Mouse (Mus musculus) spleen, adult 2 months (tissue): ENCODE results near the gene Smox. TPM values are rescaled to one million over a fixed set of nuclear protein-coding genes. Genes with fewer than 3 reads are reported as not detected.
A peak's percentile ranks its signal among the peaks of the same experiment; 100 is the strongest.

Experiments
- DNase-seq, 2 experiments: peaks; one replicate each; pipeline versions ENCODE4 v3.0.0 to v3.0.0-alpha.2; 2012 to 2021; ENCODE audit warnings: low spot score in 2 of 2, low read depth in 1 of 2
- H3K27ac ChIP-seq: fragments of 200-500 bp; 2 replicates; pipeline ENCODE4 v1.5.1; 2012; ENCODE audit warnings: low read length, inconsistent platforms; ENCODE audit not compliant: insufficient read depth
- H3K27me3 ChIP-seq: fragments of 200-500 bp; 2 replicates; pipeline ENCODE4 v1.6.1; 2012; ENCODE audit warnings: mild to moderate bottlenecking, moderate library complexity, low read length, inconsistent platforms; ENCODE audit not compliant: control insufficient read depth, insufficient read depth
- H3K36me3 ChIP-seq: fragments of 200-500 bp; 2 replicates; pipeline ENCODE4 v1.6.1; 2012; ENCODE audit warnings: mild to moderate bottlenecking, low read length, inconsistent platforms; ENCODE audit not compliant: control insufficient read depth, insufficient read depth
- H3K4me1 ChIP-seq: fragments of 200-500 bp; 2 replicates; pipeline ENCODE4 v1.6.1; 2011; ENCODE audit warnings: inconsistent platforms; ENCODE audit not compliant: control insufficient read depth, insufficient read depth, insufficient read length
- H3K4me3 ChIP-seq: fragments of 200-500 bp; 2 replicates; pipeline ENCODE4 v1.5.1; 2011; ENCODE audit warnings: mild to moderate bottlenecking, inconsistent platforms; ENCODE audit not compliant: insufficient read depth, insufficient read length; ENCODE audit errors: extremely low read depth
- CTCF ChIP-seq: fragments of 200-500 bp; IDR thresholded peaks from 2 replicates; pipeline ENCODE4 v1.5.1; 2011; ENCODE audit warnings: mild to moderate bottlenecking, inconsistent platforms; ENCODE audit not compliant: insufficient read depth, insufficient read length, insufficient replicate concordance; ENCODE audit errors: extremely low read depth
- POLR2A ChIP-seq: fragments of 200-500 bp; IDR thresholded peaks from 2 replicates; pipeline ENCODE4 v1.6.1; 2011; ENCODE audit warnings: low read depth, low read length, inconsistent platforms
- WGBS: fragments of 180-500 bp; shearing (Covaris S2); methylation state at CpG from one replicate; pipeline ENCODE4 v1.1.7; 2018; 5-methylcytosine and 5-hydroxymethylcytosine counted together
- polyA plus RNA-seq: library from polyadenylated mRNA; depleted of rRNA; stranded (reverse); fragments of >200 nt; gene quantifications from 2 replicates; pipeline ENCODE4 v1.2.3, GENCODE M21; 2012

Gene Smox
- polyA plus RNA-seq, 1 experiment, result 91.7 TPM

- 84% methylated on average over 7 of the region's 7 CpGs for WGBS
- no peak for DNase-seq
- Histone ChIP-seq H3K4me3 (no peak overlapping the region), H3K4me1 (no peaks in the 10 kb centered on the region), H3K27me3 (no peaks in the 10 kb centered on the region), H3K27ac (no peak overlapping the region), H3K36me3 (no peaks in the 10 kb centered on the region)
- no peak for TF ChIP-seq POLR2A
- no peak for TF ChIP-seq CTCF
Measured at GRCm38 (mm10) chr2:131538341-131538740, 47.0 kb downstream of the Smox start.

GRCm38 (mm10) chr2:131539780-131540179 is 48.5 kb downstream of the Smox start:
- no peak for TF ChIP-seq POLR2A
- TF ChIP-seq CTCF, result no peak
- Histone ChIP-seq H3K27ac (no peak overlapping the region), H3K36me3 (no peaks in the 10 kb centered on the region), H3K4me3 (no peak overlapping the region), H3K27me3 (no peaks in the 10 kb centered on the region), H3K4me1 (no peaks in the 10 kb centered on the region)
- 76% methylated on average over 6 of the region's 6 CpGs for WGBS
- DNase-seq, result no peak

DNA sequence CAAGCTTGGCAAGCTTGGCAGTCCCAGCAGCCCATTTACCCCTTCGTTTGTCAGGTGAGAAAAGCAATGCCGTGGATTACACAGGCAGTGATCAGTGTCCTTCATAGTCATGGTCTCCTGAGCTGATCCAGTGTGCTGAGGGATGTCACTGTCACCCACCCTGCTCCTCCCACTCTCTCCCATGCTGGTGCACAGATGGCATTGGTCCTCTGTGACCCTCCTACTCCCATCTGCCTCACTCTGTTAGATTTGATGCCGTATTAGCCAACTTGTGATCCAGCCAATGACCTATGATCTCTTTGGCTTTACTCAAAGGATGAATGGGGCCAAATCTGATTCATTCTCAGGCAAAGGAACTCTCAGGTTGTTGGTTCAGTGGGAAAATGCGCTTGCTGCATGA is 50.4 kb downstream of the Smox start:
- WGBS, result 90% methylated on average over 4 of the region's 4 CpGs
- Histone ChIP-seq H3K36me3 (no peaks in the 10 kb centered on the region), H3K27me3 (peaks cover 4% of the 10 kb centered on the region; the same call in 1 of the 2 replicates), H3K4me1 (peaks cover 4% of the 10 kb centered on the region; the same call in 1 of the 2 replicates), H3K27ac (no peak overlapping the region), H3K4me3 (no peak overlapping the region)
- DNase-seq, result no peak
- TF ChIP-seq POLR2A (no peak), CTCF (no peak)

DNA sequence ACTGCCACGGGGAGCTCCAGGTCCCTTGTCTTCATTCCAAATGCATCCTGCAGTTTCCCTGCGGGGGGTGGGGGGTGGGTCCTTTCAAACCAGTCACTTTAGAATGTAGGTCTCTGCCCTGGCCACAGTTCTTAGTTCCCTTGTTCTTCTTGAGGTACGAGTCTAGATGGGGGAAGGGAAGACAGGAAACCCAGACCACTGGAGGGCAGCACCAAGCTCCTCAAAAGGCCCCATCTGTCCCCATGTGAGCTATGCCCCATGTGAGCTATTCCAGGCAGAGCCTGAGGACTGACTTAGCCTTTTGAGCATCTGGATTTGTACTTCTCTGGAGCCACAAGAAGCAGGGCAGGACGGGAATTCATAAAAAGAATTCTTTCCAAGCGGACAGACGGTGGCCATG is 51.2 kb downstream of the Smox start:
- H3K27ac ChIP-seq, result no peak overlapping the region
- TF ChIP-seq POLR2A (no peak), CTCF (no peak)

GRCm38 (mm10) chr2:131545386-131546307 is 54.4 kb downstream of the Smox start:
- peak; percentile 21 to 29 for DNase-seq
- TF ChIP-seq POLR2A, result no peak
- peak; percentile 44; the same call in 1 of the 2 replicates for TF ChIP-seq CTCF
- H3K4me3 ChIP-seq, result peak overlapping the region; percentile 28; the same call in 1 of the 2 replicates

More for the DNA sequence above, 51.2 kb downstream of the Smox start:
- no peak overlapping the region for H3K4me3 ChIP-seq
- 48% methylated on average over 6 of the region's 6 CpGs for WGBS
- no peaks in the 10 kb centered on the region for H3K36me3 ChIP-seq
- peaks cover 4% of the 10 kb centered on the region; the same call in 1 of the 2 replicates for H3K4me1 ChIP-seq
- peaks cover 7% of the 10 kb centered on the region; the same call in 1 of the 2 replicates for H3K27me3 ChIP-seq
- no peak for DNase-seq

GRCm38 (mm10) chr2:131546308-131546700 is 55.0 kb downstream of the Smox start:
- TF ChIP-seq POLR2A, result no peak
- TF ChIP-seq CTCF, result no peak
- Histone ChIP-seq H3K4me3 (peak overlapping the region; percentile 28; the same call in 1 of the 2 replicates), H3K27ac (no peak overlapping the region), H3K36me3 (no peaks in the 10 kb centered on the region), H3K27me3 (peaks cover 7% of the 10 kb centered on the region; the same call in 1 of the 2 replicates), H3K4me1 (peaks cover 4% of the 10 kb centered on the region; the same call in 1 of the 2 replicates)
- DNase-seq, result no peak
- WGBS, result 9% methylated on average over 27 of the region's 27 CpGs

More at GRCm38 (mm10) chr2:131545386-131546307, 54.4 kb downstream of the Smox start:
- Histone ChIP-seq H3K27me3 (peaks cover 7% of the 10 kb centered on the region; the same call in 1 of the 2 replicates), H3K4me1 (peaks cover 4% of the 10 kb centered on the region; the same call in 1 of the 2 replicates), H3K36me3 (no peaks in the 10 kb centered on the region), H3K27ac (no peak overlapping the region)
- 4% methylated on average over 45 of the region's 45 CpGs for WGBS

- TF ChIP-seq CTCF, result no peak
- no peak for TF ChIP-seq POLR2A
- no peak for DNase-seq
- Histone ChIP-seq H3K4me1 (peaks cover 4% of the 10 kb centered on the region; the same call in 1 of the 2 replicates), H3K27ac (no peak overlapping the region), H3K27me3 (peaks cover 7% of the 10 kb centered on the region; the same call in 1 of the 2 replicates), H3K36me3 (no peaks in the 10 kb centered on the region), H3K4me3 (no peak overlapping the region)
- 13% methylated on average over 19 of the region's 19 CpGs for WGBS
Measured at GRCm38 (mm10) chr2:131546745-131547408, 55.6 kb downstream of the Smox start.
